In genomic region chr13:98003690-98004089, GRCm38 (mm10) we compare ENCODE assay signal across 13 mouse cellular contexts.
"Had no signal": no experiment of that assay in that cellular context is flagged by ENCODE, and none has a peak within 500 bp of the region (broad histone marks: within the 10 kb centered on the region; RNA-seq: fewer than 3 reads in every experiment).

No protein-coding gene starts in this region.

- H3K36me3 ChIP-seq: limb, embryonic 15.5 days; liver, embryonic 12.5 days; midbrain, embryonic 10.5 days; midbrain, embryonic 15.5 days; neural tube, embryonic 12.5 days had no signal

- H3K4me3 ChIP-seq: limb, embryonic 15.5 days; liver, embryonic 12.5 days; midbrain, embryonic 10.5 days; midbrain, embryonic 15.5 days; neural tube, embryonic 12.5 days had no signal

- H3K9me3 ChIP-seq: limb, embryonic 15.5 days; liver, embryonic 12.5 days; midbrain, embryonic 10.5 days; midbrain, embryonic 15.5 days; neural tube, embryonic 12.5 days had no signal

- H3K9ac ChIP-seq: limb, embryonic 15.5 days; liver, embryonic 12.5 days; lung, embryonic 14.5 days; midbrain, embryonic 15.5 days; neural tube, embryonic 12.5 days had no signal

- H3K4me2 ChIP-seq: limb, embryonic 15.5 days; liver, embryonic 12.5 days; lung, embryonic 14.5 days; midbrain, embryonic 15.5 days; neural tube, embryonic 12.5 days had no signal

- DNase-seq: layer of hippocampus, adult 9-11 months; layer of hippocampus, postnatal 36 days; lung, embryonic 14.5 days; lung, postnatal 10 days; lung, postnatal 4 days; thymus, adult 18-20 months; thymus, postnatal 25 days had no signal

- H3K4me1 ChIP-seq: midbrain, embryonic 15.5 days had no signal

- H3K27me3 ChIP-seq: limb, embryonic 15.5 days; liver, embryonic 12.5 days; midbrain, embryonic 15.5 days; neural tube, embryonic 12.5 days had no signal

- H3K27ac ChIP-seq: limb, embryonic 15.5 days; liver, embryonic 12.5 days; midbrain, embryonic 10.5 days; midbrain, embryonic 15.5 days; neural tube, embryonic 12.5 days had no signal

- ATAC-seq: inflammation-experienced regulatory T-cells, adult 6 months; liver, embryonic 12.5 days; midbrain, embryonic 15.5 days had no signal
